Mouse (Mus musculus) 3T3-L1 (cell line): ENCODE data around the gene Acsm1.
"Not testable (repeated sequence)": the region's sequence is repeated elsewhere in the genome, so short reads cannot be mapped to it uniquely, and the experiment has no call there.

Source experiments
- DNase-seq: peaks from one replicate; pipeline ENCODE4 v3.0.0-alpha.2; 2015; ENCODE audit warnings: low read depth, low spot score

Gene Acsm1

GRCm38 (mm10) chr7:119606664-119607076 lies at the start of gene Acsm1:
TSS of gene Acsm1 (plus strand) at chr7:119607026.
- DNase-seq: no peak

GRCm38 (mm10) chr7:119559789-119560451 lies 46.9 kb upstream of the Acsm1 start:
- DNase-seq: no peak

- no peak for DNase-seq
These were observed 46.4 kb upstream of the Acsm1 start for GRCm38 (mm10) chr7:119560452-119560835.

- no peak for DNase-seq
These were observed 45.4 kb upstream of the Acsm1 start for GRCm38 (mm10) chr7:119561441-119561840.

- DNase-seq: not testable (repeated sequence)
These were observed 44.4 kb upstream of the Acsm1 start for GRCm38 (mm10) chr7:119562476-119562875.

- no peak for DNase-seq
These were observed 12.2 kb upstream of the Acsm1 start for GRCm38 (mm10) chr7:119594530-119595107.

GRCm38 (mm10) chr7:119595306-119595705 lies 11.5 kb upstream of the Acsm1 start:
- DNase-seq: no peak

GRCm38 (mm10) chr7:119596536-119596935 lies 10.3 kb upstream of the Acsm1 start:
- DNase-seq: no peak

- DNase-seq: no peak
These were observed 5.5 kb upstream of the Acsm1 start for GRCm38 (mm10) chr7:119601195-119601953.

- DNase-seq: no peak
These were observed 4.9 kb upstream of the Acsm1 start for GRCm38 (mm10) chr7:119601954-119602317.

- DNase-seq: no peak
These were observed 1.8 kb upstream of the Acsm1 start for GRCm38 (mm10) chr7:119604903-119605483.

GRCm38 (mm10) chr7:119605926-119606663 lies 731 bp upstream of the Acsm1 start:
- no peak for DNase-seq

- DNase-seq: no peak
These were observed 1.1 kb downstream of the Acsm1 start for GRCm38 (mm10) chr7:119607796-119608515.

GRCm38 (mm10) chr7:119616531-119616930 lies 9.7 kb downstream of the Acsm1 start:
- DNase-seq: no peak

GRCm38 (mm10) chr7:119617593-119617992 lies 10.8 kb downstream of the Acsm1 start:
- DNase-seq: no peak

- no peak for DNase-seq
These were observed 11.5 kb downstream of the Acsm1 start for GRCm38 (mm10) chr7:119618209-119618935.

GRCm38 (mm10) chr7:119620157-119620556 lies 13.3 kb downstream of the Acsm1 start:
- DNase-seq: no peak

- no peak for DNase-seq
These were observed 31.9 kb downstream of the Acsm1 start for GRCm38 (mm10) chr7:119638773-119639172.

- DNase-seq: no peak
These were observed 35.5 kb downstream of the Acsm1 start for GRCm38 (mm10) chr7:119642307-119642706.

GRCm38 (mm10) chr7:119667893-119668292 lies 61.1 kb downstream of the Acsm1 start:
- no peak for DNase-seq
